Mouse (Mus musculus) heart, postnatal 0 days (tissue): ENCODE measurements around the gene Snrnp25. TPM values are rescaled to one million over a fixed set of nuclear protein-coding genes. Genes with fewer than 3 reads are reported as not detected.
A peak's percentile ranks its signal among the peaks of the same experiment; 100 is the strongest.

Experiments
- ATAC-seq: fragments of 200-750 bp; cut with Nextera tagmentation; 2 replicates; pipeline ENCODE4 v1.8.0; 2017; ENCODE audit warnings: low read depth, moderate number of reproducible peaks, moderate library complexity; ENCODE audit not compliant: insufficient read depth
- DNase-seq: peaks from one replicate; pipeline ENCODE4 v3.0.0-alpha.2; 2016; ENCODE audit warnings: low spot score
- H3K27ac ChIP-seq: fragments of 300-500 bp; sonication (generic); 2 replicates; pipeline ENCODE4 v1.5.1; 2014; ENCODE audit warnings: low read depth, mild to moderate bottlenecking
- H3K27me3 ChIP-seq: fragments of 300-500 bp; sonication (generic); 2 replicates; pipeline ENCODE4 v1.6.1; 2014; ENCODE audit warnings: low read length, mixed read lengths; ENCODE audit not compliant: control insufficient read depth, insufficient read depth
- H3K36me3 ChIP-seq: fragments of 300-500 bp; sonication (generic); replicated peaks from 2 replicates; pipeline ENCODE4 v1.6.1; 2014; ENCODE audit warnings: low read length, mixed read lengths; ENCODE audit not compliant: control insufficient read depth, insufficient read depth
- H3K4me1 ChIP-seq: fragments of 300-500 bp; sonication (generic); 2 replicates; pipeline ENCODE4 v1.6.1; 2014; ENCODE audit warnings: antibody characterized with exemption; ENCODE audit not compliant: control insufficient read depth, insufficient read depth
- H3K4me2 ChIP-seq: fragments of 300-500 bp; sonication (generic); 2 replicates; pipeline ENCODE4 v1.6.1; 2014; ENCODE audit warnings: low read depth, mild to moderate bottlenecking, low read length, moderate library complexity
- H3K4me3 ChIP-seq: fragments of 300-500 bp; sonication (generic); 2 replicates; pipeline ENCODE4 v1.5.1; 2014; ENCODE audit warnings: low read depth, low read length
- H3K9ac ChIP-seq: fragments of 300-500 bp; sonication (generic); replicated peaks from 2 replicates; pipeline ENCODE4 v1.6.1; 2014; ENCODE audit warnings: low read depth, low read length, mixed read lengths
- H3K9me3 ChIP-seq: fragments of 300-500 bp; sonication (generic); replicated peaks from 2 replicates; pipeline ENCODE4 v1.6.1; 2016; ENCODE audit warnings: low read length; ENCODE audit not compliant: control insufficient read depth
- CTCF ChIP-seq: IDR thresholded peaks from 2 replicates; pipeline ENCODE4 v1.5.1; 2016; ENCODE audit warnings: antibody characterized with exemption, control low read depth, low read depth
- EP300 ChIP-seq: IDR thresholded peaks from 2 replicates; pipeline ENCODE4 v1.6.1; 2016; ENCODE audit warnings: antibody characterized with exemption, low read depth
- WGBS: fragments of 180-500 bp; shearing (Covaris S2); extraction: QIAGEN DNeasy Blood & Tissue Kit; methylation state at CpG from one replicate; pipeline ENCODE4 v1.1.7; 2014; 5-methylcytosine and 5-hydroxymethylcytosine counted together
- polyA plus RNA-seq: library from polyadenylated mRNA; unstranded; fragments of >200 nt; fragmentation: Nextera tagmentation; extraction: Ambion mirVana; gene quantifications from 2 replicates; pipeline ENCODE4 v1.2.1, GENCODE M21; 2015
- total RNA-seq: library from RNA; depleted of rRNA; stranded (reverse); fragments of >200 nt; gene quantifications from 2 replicates; pipeline ENCODE4 v1.2.3, GENCODE M21; 2014; ENCODE audit warnings: low replicate concordance

The Snrnp25 gene
- total and polyA plus RNA-seq, 2 experiments from 2014 or later: 12.9 to 27.1 TPM

- Histone ChIP-seq H3K9me3 (no peaks in the 10 kb centered on the region), H3K27ac (no peak overlapping the region), H3K4me1 (0 out of 2 replicates have a peak, but pooled peaks cover 5% of the 10 kb centered on the region), H3K4me3 (no peak overlapping the region), H3K36me3 (peaks cover 44% of the 10 kb centered on the region), H3K9ac (no peak overlapping the region), H3K4me2 (no peak overlapping the region), H3K27me3 (no peaks in the 10 kb centered on the region)
- 25% methylated on average over 8 of the region's 8 CpGs for WGBS
- TF ChIP-seq EP300 (no peak), CTCF (peak; percentile 94)
- DNase-seq (peak; percentile 67), ATAC-seq (peak; percentile 34; the same call in 1 of the 2 replicates)
Observed at GRCm38 (mm10) chr11:32216851-32217250, 11.6 kb downstream of the Snrnp25 start.

DNA sequence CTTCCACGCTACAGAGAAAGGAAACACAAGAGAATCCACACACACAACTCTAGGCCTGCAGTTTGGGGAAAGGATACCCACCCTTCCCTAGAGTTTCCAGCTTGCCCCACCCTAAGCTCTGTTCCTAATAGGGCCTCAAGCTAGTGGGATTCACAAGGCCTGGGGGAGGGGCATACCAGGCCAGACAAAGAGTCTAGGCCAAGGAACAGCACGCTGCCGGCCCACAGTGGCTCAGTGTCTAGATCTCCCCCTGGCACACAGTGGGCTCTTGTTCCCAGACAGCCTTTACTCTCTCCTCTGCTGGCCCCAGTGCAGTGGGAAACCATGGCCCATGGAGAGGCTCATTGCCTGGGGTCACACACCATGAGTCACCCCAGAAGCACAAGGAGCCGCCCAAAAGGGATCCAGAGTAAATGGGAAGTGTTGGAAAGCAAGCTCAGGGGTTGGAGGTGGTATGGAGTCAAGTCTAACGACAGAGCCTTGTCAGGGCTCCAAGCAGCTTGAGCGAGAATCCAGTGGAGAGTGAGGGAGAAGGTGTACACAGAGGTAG, 13.4 kb downstream of the Snrnp25 start:
- peaks cover 19% of the 10 kb centered on the region for H3K4me1 ChIP-seq
- 62% methylated on average over 6 of the region's 6 CpGs for WGBS
- H3K36me3 ChIP-seq: peaks cover 27% of the 10 kb centered on the region
- TF ChIP-seq EP300: no peak
- no peak overlapping the region for H3K4me2 ChIP-seq
- no peaks in the 10 kb centered on the region for H3K27me3 ChIP-seq
- no peaks in the 10 kb centered on the region for H3K9me3 ChIP-seq
- no peak overlapping the region for H3K4me3 ChIP-seq
- H3K9ac ChIP-seq: no peak overlapping the region
- ATAC-seq: no peak
- no peak for DNase-seq
- no peak overlapping the region for H3K27ac ChIP-seq

DNA sequence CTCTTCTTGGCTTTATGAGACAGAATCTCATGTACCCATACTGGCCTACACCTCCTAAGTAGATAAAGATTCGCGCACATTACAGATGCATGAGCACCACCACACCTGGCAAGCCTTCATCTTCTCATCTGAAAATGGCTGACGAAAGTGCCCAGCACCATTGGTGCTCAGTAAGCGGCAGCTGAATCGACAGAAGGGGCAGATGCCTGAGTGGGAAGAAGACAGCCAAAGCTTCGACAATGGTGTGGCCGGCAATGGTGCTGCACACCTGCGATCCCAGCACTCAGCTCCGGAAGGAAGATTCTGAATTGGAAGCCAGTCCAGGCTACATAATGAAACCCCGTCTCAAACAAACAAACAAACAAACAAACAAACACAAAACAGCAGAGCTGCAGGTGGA, 14.1 kb downstream of the Snrnp25 start:
- Histone ChIP-seq H3K9ac (no peak overlapping the region), H3K4me3 (no peak overlapping the region), H3K27me3 (no peaks in the 10 kb centered on the region)

GRCm38 (mm10) chr11:32220607-32221224, 15.5 kb downstream of the Snrnp25 start:
- Histone ChIP-seq H3K27me3 (no peaks in the 10 kb centered on the region), H3K36me3 (peaks cover 6% of the 10 kb centered on the region; the same call in 1 of the 2 replicates), H3K27ac (peak overlapping the region; percentile 91), H3K9ac (peak overlapping the region; percentile 91), H3K4me3 (peak overlapping the region; percentile 79), H3K4me1 (peaks cover 36% of the 10 kb centered on the region), H3K9me3 (no peaks in the 10 kb centered on the region), H3K4me2 (peak overlapping the region; percentile 89)
- TF ChIP-seq CTCF (no peak), EP300 (no peak)
- no peak for DNase-seq
- WGBS: 39% methylated on average over 10 of the region's 10 CpGs
- ATAC-seq: peak; percentile 33; the same call in 1 of the 2 replicates

More for the DNA sequence above, 14.1 kb downstream of the Snrnp25 start:
- ATAC-seq (no peak), DNase-seq (no peak)
- Histone ChIP-seq H3K36me3 (peaks cover 20% of the 10 kb centered on the region), H3K4me1 (peaks cover 22% of the 10 kb centered on the region), H3K9me3 (no peaks in the 10 kb centered on the region), H3K4me2 (no peak overlapping the region), H3K27ac (no peak overlapping the region)
- TF ChIP-seq EP300 (no peak), CTCF (no peak)
- WGBS: 85% methylated on average over 10 of the region's 10 CpGs

GRCm38 (mm10) chr11:32221225-32221950, 16.2 kb downstream of the Snrnp25 start:
- Histone ChIP-seq H3K4me1 (peaks cover 41% of the 10 kb centered on the region), H3K9ac (peak overlapping the region; percentile 91), H3K9me3 (no peaks in the 10 kb centered on the region), H3K4me2 (peak overlapping the region; percentile 89), H3K27ac (peak overlapping the region; percentile 91), H3K36me3 (no peaks in the 10 kb centered on the region), H3K27me3 (no peaks in the 10 kb centered on the region), H3K4me3 (peak overlapping the region; percentile 79)
- TF ChIP-seq CTCF (no peak), EP300 (no peak)
- peak; percentile 82 for DNase-seq
- 1% methylated on average over 44 of the region's 46 CpGs for WGBS
- peak; percentile 43 for ATAC-seq
